Mouse (Mus musculus): ENCODE data around the gene Sh3kbp1.
A peak's percentile ranks its signal among the peaks of the same experiment; 100 is the strongest.

Gene Sh3kbp1

GRCm38 (mm10) chrX:159650727-159651126 lies 23.7 kb downstream of the Sh3kbp1 start:
- Histone ChIP-seq H3K36me3 (ENCODE audit: insufficient read depth, low read length) (no peaks in the 10 kb centered on the region), H3K4me1 (replicated peaks; ENCODE audit: low read depth, low read length) (no peaks in the 10 kb centered on the region), H3K9me3 (ENCODE audit: low read length) (no peaks in the 10 kb centered on the region), H3K27me3 (ENCODE audit: insufficient read depth, low read length) (no peaks in the 10 kb centered on the region), H3K4me3 (replicated peaks; ENCODE audit: low read length) (no peak overlapping the region)
- TF ChIP-seq NANOG (IDR thresholded peaks at IDR 0.05; ENCODE audit: borderline replicate concordance, low read length) (no peak), CTCF (conservative IDR thresholded peaks at IDR 0.05; ENCODE audit: low read length) (no peak), POU5F1 (IDR thresholded peaks at IDR 0.05; ENCODE audit: borderline replicate concordance, low read length) (no peak)

- Histone ChIP-seq H3K4me3 (replicated peaks; ENCODE audit: low read length) (no peak overlapping the region), H3K36me3 (ENCODE audit: insufficient read depth, low read length) (no peaks in the 10 kb centered on the region), H3K9me3 (ENCODE audit: low read length) (no peaks in the 10 kb centered on the region), H3K4me1 (replicated peaks; ENCODE audit: low read depth, low read length) (no peaks in the 10 kb centered on the region; the same call in 1 of the 2 replicates), H3K27me3 (ENCODE audit: insufficient read depth, low read length) (no peaks in the 10 kb centered on the region)
- TF ChIP-seq NANOG (IDR thresholded peaks at IDR 0.05; ENCODE audit: borderline replicate concordance, low read length) (no peak), CTCF (conservative IDR thresholded peaks at IDR 0.05; ENCODE audit: low read length) (peak; percentile 44)
Observed at GRCm38 (mm10) chrX:159671388-159671787, 44.3 kb downstream of the Sh3kbp1 start.

GRCm38 (mm10) chrX:159672466-159672865 lies 45.4 kb downstream of the Sh3kbp1 start:
- H3K4me3 ChIP-seq (replicated peaks; ENCODE audit: low read length) = no peak overlapping the region
- H3K27me3 ChIP-seq (ENCODE audit: insufficient read depth, low read length) = no peaks in the 10 kb centered on the region
- TF ChIP-seq CTCF (conservative IDR thresholded peaks at IDR 0.05; ENCODE audit: low read length) (no peak), POU5F1 (IDR thresholded peaks at IDR 0.05; ENCODE audit: borderline replicate concordance, low read length) (no peak), NANOG (IDR thresholded peaks at IDR 0.05; ENCODE audit: borderline replicate concordance, low read length) (no peak)

GRCm38 (mm10) chrX:159676242-159676641 lies 49.2 kb downstream of the Sh3kbp1 start:
- no peaks in the 10 kb centered on the region; the same call in 1 of the 2 replicates for H3K4me1 ChIP-seq (replicated peaks; ENCODE audit: low read depth, low read length)
- TF ChIP-seq NANOG (IDR thresholded peaks at IDR 0.05; ENCODE audit: borderline replicate concordance, low read length) (no peak), POU5F1 (IDR thresholded peaks at IDR 0.05; ENCODE audit: borderline replicate concordance, low read length) (no peak), CTCF (conservative IDR thresholded peaks at IDR 0.05; ENCODE audit: low read length) (no peak)

More at GRCm38 (mm10) chrX:159672466-159672865, 45.4 kb downstream of the Sh3kbp1 start:
- H3K4me1 ChIP-seq (replicated peaks; ENCODE audit: low read depth, low read length) = no peaks in the 10 kb centered on the region; the same call in 1 of the 2 replicates
- H3K36me3 ChIP-seq (ENCODE audit: insufficient read depth, low read length) = no peaks in the 10 kb centered on the region
- no peaks in the 10 kb centered on the region for H3K9me3 ChIP-seq (ENCODE audit: low read length)

GRCm38 (mm10) chrX:159677585-159678319 lies 50.7 kb downstream of the Sh3kbp1 start:
- no peak overlapping the region for H3K4me3 ChIP-seq (replicated peaks; ENCODE audit: low read length)
- no peaks in the 10 kb centered on the region for H3K36me3 ChIP-seq (ENCODE audit: insufficient read depth, low read length)
- TF ChIP-seq NANOG (IDR thresholded peaks at IDR 0.05; ENCODE audit: borderline replicate concordance, low read length) (no peak), CTCF (conservative IDR thresholded peaks at IDR 0.05; ENCODE audit: low read length) (peak; percentile 24), POU5F1 (IDR thresholded peaks at IDR 0.05; ENCODE audit: borderline replicate concordance, low read length) (no peak)
- H3K9me3 ChIP-seq (ENCODE audit: low read length) = no peaks in the 10 kb centered on the region
- H3K4me1 ChIP-seq (replicated peaks; ENCODE audit: low read depth, low read length) = no peaks in the 10 kb centered on the region; the same call in 1 of the 2 replicates
- no peaks in the 10 kb centered on the region for H3K27me3 ChIP-seq (ENCODE audit: insufficient read depth, low read length)

More at GRCm38 (mm10) chrX:159676242-159676641, 49.2 kb downstream of the Sh3kbp1 start:
- no peak overlapping the region for H3K4me3 ChIP-seq (replicated peaks; ENCODE audit: low read length)
- H3K27me3 ChIP-seq (ENCODE audit: insufficient read depth, low read length) = no peaks in the 10 kb centered on the region
- H3K9me3 ChIP-seq (ENCODE audit: low read length) = no peaks in the 10 kb centered on the region
- no peaks in the 10 kb centered on the region for H3K36me3 ChIP-seq (ENCODE audit: insufficient read depth, low read length)

GRCm38 (mm10) chrX:159678320-159678835 lies 51.3 kb downstream of the Sh3kbp1 start:
- Histone ChIP-seq H3K27me3 (ENCODE audit: insufficient read depth, low read length) (no peaks in the 10 kb centered on the region), H3K4me3 (replicated peaks; ENCODE audit: low read length) (no peak overlapping the region), H3K4me1 (replicated peaks; ENCODE audit: low read depth, low read length) (no peaks in the 10 kb centered on the region; the same call in 1 of the 2 replicates), H3K36me3 (ENCODE audit: insufficient read depth, low read length) (no peaks in the 10 kb centered on the region), H3K9me3 (ENCODE audit: low read length) (no peaks in the 10 kb centered on the region)
- TF ChIP-seq POU5F1 (IDR thresholded peaks at IDR 0.05; ENCODE audit: borderline replicate concordance, low read length) (no peak), CTCF (conservative IDR thresholded peaks at IDR 0.05; ENCODE audit: low read length) (no peak), NANOG (IDR thresholded peaks at IDR 0.05; ENCODE audit: borderline replicate concordance, low read length) (no peak)

- TF ChIP-seq NANOG (IDR thresholded peaks at IDR 0.05; ENCODE audit: borderline replicate concordance, low read length) (no peak), POU5F1 (IDR thresholded peaks at IDR 0.05; ENCODE audit: borderline replicate concordance, low read length) (no peak), CTCF (conservative IDR thresholded peaks at IDR 0.05; ENCODE audit: low read length) (no peak)
- Histone ChIP-seq H3K4me1 (replicated peaks; ENCODE audit: low read depth, low read length) (0 out of 2 replicates have a peak, but pooled peaks cover 2% of the 10 kb centered on the region), H3K36me3 (ENCODE audit: insufficient read depth, low read length) (no peaks in the 10 kb centered on the region), H3K27me3 (ENCODE audit: insufficient read depth, low read length) (no peaks in the 10 kb centered on the region), H3K9me3 (ENCODE audit: low read length) (no peaks in the 10 kb centered on the region), H3K4me3 (replicated peaks; ENCODE audit: low read length) (no peak overlapping the region)
Observed at GRCm38 (mm10) chrX:159685521-159685920, 58.4 kb downstream of the Sh3kbp1 start.

- H3K27me3 ChIP-seq (ENCODE audit: insufficient read depth, low read length) = no peaks in the 10 kb centered on the region
- TF ChIP-seq CTCF (conservative IDR thresholded peaks at IDR 0.05; ENCODE audit: low read length) = no peak
- TF ChIP-seq POU5F1 (IDR thresholded peaks at IDR 0.05; ENCODE audit: borderline replicate concordance, low read length) = no peak
- TF ChIP-seq NANOG (IDR thresholded peaks at IDR 0.05; ENCODE audit: borderline replicate concordance, low read length) = no peak
- H3K36me3 ChIP-seq (ENCODE audit: insufficient read depth, low read length) = no peaks in the 10 kb centered on the region
- no peaks in the 10 kb centered on the region for H3K9me3 ChIP-seq (ENCODE audit: low read length)
- H3K4me1 ChIP-seq (replicated peaks; ENCODE audit: low read depth, low read length) = 0 out of 2 replicates have a peak, but pooled peaks cover 2% of the 10 kb centered on the region
- no peak overlapping the region for H3K4me3 ChIP-seq (replicated peaks; ENCODE audit: low read length)
Observed at GRCm38 (mm10) chrX:159686850-159687249, 59.8 kb downstream of the Sh3kbp1 start.

All from E14TG2a.4 (cell line).